Mouse (Mus musculus) embryonic facial prominence, embryonic 12.5 days (tissue): Measurements from ENCODE around the gene Etnk1. TPM values are rescaled to one million over a fixed set of nuclear protein-coding genes. Genes with fewer than 3 reads are reported as not detected.
"Not testable (repeated sequence)": the region's sequence is repeated elsewhere in the genome, so short reads cannot be mapped to it uniquely, and the experiment has no call there.

Experiments used
- ATAC-seq: fragments of 200-750 bp; cut with Nextera tagmentation; 2 replicates; pipeline ENCODE4 v1.8.0; 2017; ENCODE audit not compliant: insufficient number of reproducible peaks, insufficient read depth, low FRiP score, low TSS enrichment
- H3K27ac ChIP-seq: fragments of 300-500 bp; sonication (generic); 2 replicates; pipeline ENCODE4 v1.5.1; 2016; ENCODE audit warnings: mild to moderate bottlenecking
- H3K27me3 ChIP-seq: fragments of 300-500 bp; sonication (generic); 2 replicates; pipeline ENCODE4 v1.6.1; 2016; ENCODE audit warnings: mild to moderate bottlenecking, moderate library complexity
- H3K36me3 ChIP-seq: fragments of 300-500 bp; sonication (generic); 2 replicates; pipeline ENCODE4 v1.6.1; 2016; ENCODE audit warnings: mild to moderate bottlenecking
- H3K4me1 ChIP-seq: fragments of 300-500 bp; sonication (generic); 2 replicates; pipeline ENCODE4 v1.6.1; 2016
- H3K4me2 ChIP-seq: fragments of 300-500 bp; sonication (generic); replicated peaks from 2 replicates; pipeline ENCODE4 v1.6.1; 2016; ENCODE audit warnings: mild to moderate bottlenecking, moderate library complexity
- H3K4me3 ChIP-seq: fragments of 300-500 bp; sonication (generic); 2 replicates; pipeline ENCODE4 v1.5.1; 2016; ENCODE audit warnings: mild to moderate bottlenecking
- H3K9ac ChIP-seq: fragments of 300-500 bp; sonication (generic); 2 replicates; pipeline ENCODE4 v1.6.1; 2016; ENCODE audit warnings: mild to moderate bottlenecking, moderate library complexity
- H3K9me3 ChIP-seq: fragments of 300-500 bp; sonication (generic); 2 replicates; pipeline ENCODE4 v1.6.1; 2016; ENCODE audit warnings: mild to moderate bottlenecking, moderate library complexity
- WGBS: fragments of 180-500 bp; shearing (Covaris S2); methylation state at CpG from one replicate; pipeline ENCODE4 v1.1.7; 2016; 5-methylcytosine and 5-hydroxymethylcytosine counted together
- polyA plus RNA-seq: library from polyadenylated mRNA; unstranded; fragments of >200 nt; fragmentation: Nextera tagmentation; extraction: Ambion mirVana; gene quantifications from 2 replicates; pipeline ENCODE4 v1.2.1, GENCODE M21; 2016

The Etnk1 gene
- polyA plus RNA-seq, 1 experiment from 2014 or later = 30.7 TPM

DNA sequence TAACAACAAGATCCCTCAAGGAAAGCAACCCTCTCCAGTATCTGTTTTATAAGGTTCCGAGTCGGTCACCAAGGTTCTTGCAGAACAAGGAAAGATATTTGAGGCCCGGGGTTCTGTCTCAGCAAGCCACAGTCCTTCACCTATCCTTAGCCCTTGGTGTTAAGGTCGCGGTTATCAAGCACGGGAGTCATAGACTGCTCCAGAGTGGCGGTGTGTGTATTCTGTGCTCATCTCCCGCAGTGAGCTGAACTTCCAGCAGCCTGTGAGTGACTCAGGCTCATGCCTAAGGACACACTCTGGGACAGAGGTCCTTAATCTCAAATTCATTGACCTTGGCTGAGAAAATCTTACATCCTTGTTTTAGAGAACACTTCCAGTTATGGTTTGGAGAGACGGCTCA lies 26.1 kb upstream of the Etnk1 start:
- no peak overlapping the region for H3K9ac ChIP-seq
- H3K4me2 ChIP-seq = no peak overlapping the region
- no peak for ATAC-seq
- H3K4me1 ChIP-seq = peaks cover 7% of the 10 kb centered on the region; the same call in 1 of the 2 replicates
- no peaks in the 10 kb centered on the region for H3K9me3 ChIP-seq
- H3K27ac ChIP-seq = no peak overlapping the region
- H3K27me3 ChIP-seq = no peaks in the 10 kb centered on the region
- H3K4me3 ChIP-seq = no peak overlapping the region
- 90% methylated on average over 9 of the region's 9 CpGs for WGBS
- H3K36me3 ChIP-seq = no peaks in the 10 kb centered on the region

DNA sequence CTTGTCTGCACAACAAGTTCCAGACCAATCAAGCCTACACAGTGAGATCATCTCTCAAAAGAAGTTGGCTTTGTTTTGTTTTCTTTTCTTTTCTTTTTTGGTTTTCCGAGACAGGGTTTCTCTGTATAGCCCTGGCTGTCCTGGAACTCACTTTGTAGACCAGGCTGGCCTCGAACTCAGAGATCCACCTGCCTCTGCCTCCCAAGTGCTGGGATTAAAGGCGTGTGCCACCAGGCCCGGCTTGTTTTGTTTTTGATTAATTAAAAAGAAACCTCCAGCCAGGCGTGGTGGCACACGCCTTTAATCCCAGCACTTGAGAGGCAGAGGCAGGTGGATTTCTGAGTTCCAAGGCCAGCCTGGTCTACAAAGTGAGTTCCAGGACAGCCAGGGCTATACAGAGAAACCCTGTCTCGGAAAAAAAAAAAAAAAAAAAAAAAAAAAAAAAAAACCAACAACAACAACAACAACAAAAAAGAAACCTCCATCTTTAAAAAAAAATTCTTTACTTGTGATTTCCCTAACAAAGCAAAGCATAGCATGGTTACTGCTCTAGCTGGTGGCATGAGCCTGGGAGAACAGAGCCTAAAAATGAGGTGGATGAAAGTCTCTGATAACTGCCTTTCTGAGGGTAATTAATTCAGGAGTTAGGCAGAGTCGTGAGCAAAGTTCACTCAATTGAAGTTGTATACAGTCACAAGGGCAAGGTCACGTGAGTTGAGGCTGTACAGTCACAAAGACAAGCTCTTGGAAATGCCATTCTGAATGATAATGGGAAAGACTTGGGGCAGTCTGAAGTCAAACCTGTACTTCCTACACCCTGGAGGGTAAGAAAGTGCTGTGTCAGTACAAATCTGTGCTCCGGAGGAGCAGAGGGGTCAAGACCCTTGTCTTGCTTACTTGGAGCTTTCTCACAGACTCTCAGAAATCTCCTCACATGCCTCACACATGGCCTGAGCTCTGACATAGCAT lies 25.1 kb upstream of the Etnk1 start:
- not testable (repeated sequence) for H3K27me3 ChIP-seq, H3K36me3 ChIP-seq, H3K9ac ChIP-seq, H3K4me2 ChIP-seq, ATAC-seq, H3K4me1 ChIP-seq, H3K4me3 ChIP-seq, H3K9me3 ChIP-seq, H3K27ac ChIP-seq
- 65% methylated on average over 9 of the region's 10 CpGs for WGBS

DNA sequence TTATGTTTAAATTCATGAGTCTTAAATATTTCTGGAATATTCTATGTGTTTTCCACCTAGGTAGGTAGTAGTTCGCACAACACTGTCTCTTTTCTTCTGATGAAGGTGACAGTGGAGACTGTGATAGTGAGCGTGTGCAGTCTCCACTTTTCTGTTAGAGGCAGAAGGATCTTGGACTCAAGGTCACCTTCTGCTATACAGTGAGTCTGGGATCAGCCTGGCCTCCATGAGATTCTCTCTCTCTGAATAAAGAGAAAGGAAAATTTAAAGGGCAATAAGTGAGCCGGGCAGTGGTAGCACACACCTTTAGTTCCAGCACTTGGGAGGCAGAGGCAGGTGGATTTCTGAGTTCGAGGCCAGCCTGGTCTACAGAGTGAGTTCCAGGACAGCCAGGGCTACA lies 24.2 kb upstream of the Etnk1 start:
- H3K27me3 ChIP-seq = no peaks in the 10 kb centered on the region
- H3K27ac ChIP-seq = no peak overlapping the region
- H3K4me3 ChIP-seq = no peak overlapping the region
- no peaks in the 10 kb centered on the region for H3K9me3 ChIP-seq
- ATAC-seq = no peak
- H3K4me1 ChIP-seq = peaks cover 7% of the 10 kb centered on the region; the same call in 1 of the 2 replicates
- H3K36me3 ChIP-seq = no peaks in the 10 kb centered on the region
- WGBS = 96% methylated on average over 4 of the region's 4 CpGs
- H3K4me2 ChIP-seq = no peak overlapping the region
- no peak overlapping the region for H3K9ac ChIP-seq

DNA sequence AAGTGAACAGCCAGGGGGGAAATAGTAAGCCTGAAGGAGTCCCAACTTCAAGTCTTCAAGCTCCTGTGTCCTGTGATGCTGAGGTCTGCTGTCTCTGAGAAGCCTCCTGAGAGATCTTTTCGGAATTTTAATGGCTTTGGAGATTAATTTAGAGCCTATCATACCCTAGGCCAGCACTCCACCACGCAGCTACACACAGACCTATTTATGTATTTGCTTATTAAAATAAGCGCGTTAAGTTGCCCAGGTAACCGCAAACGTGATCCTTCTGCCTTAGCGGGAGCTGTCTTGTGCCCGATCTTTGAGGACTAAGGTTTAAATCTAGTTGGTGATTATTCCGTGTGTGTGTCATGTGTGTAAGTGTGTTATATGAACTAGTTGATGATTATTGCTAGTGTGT lies 23.7 kb upstream of the Etnk1 start:
- peak overlapping the region; percentile 51 for H3K4me2 ChIP-seq
- H3K9ac ChIP-seq = no peak overlapping the region
- H3K9me3 ChIP-seq = no peaks in the 10 kb centered on the region
- 83% methylated on average over 9 of the region's 9 CpGs for WGBS
- H3K4me1 ChIP-seq = peaks cover 7% of the 10 kb centered on the region; the same call in 1 of the 2 replicates
- no peak overlapping the region for H3K27ac ChIP-seq
- peak overlapping the region; percentile 34; the same call in 1 of the 2 replicates for H3K4me3 ChIP-seq
- H3K27me3 ChIP-seq = no peaks in the 10 kb centered on the region
- ATAC-seq = no peak
- no peaks in the 10 kb centered on the region for H3K36me3 ChIP-seq

DNA sequence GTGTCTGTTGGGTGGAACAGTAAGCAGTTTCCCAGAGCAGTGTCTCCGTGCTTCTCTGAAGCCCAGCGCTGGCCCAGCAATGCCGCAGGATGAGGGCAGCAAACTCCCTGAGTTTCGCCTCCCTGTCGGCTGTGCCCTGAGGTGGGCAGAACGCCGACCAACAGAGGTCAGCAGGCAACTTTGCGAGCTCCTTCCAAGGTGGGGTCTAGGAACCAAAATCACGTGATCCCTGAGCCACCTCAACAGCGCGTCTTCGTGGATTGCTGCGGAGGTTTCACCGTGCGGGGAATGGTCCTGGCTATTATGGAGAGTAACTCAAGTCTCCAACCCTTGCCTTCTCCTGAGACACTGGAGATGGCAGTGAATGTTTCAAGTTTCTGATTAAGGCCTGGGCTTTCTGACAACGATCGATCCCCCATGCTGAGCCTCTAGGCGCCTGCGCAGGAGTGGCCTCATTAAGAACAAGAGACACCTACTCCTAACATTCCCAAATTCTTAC lies 23.2 kb upstream of the Etnk1 start:
- Histone ChIP-seq H3K4me1 (peaks cover 8% of the 10 kb centered on the region; the same call in 1 of the 2 replicates), H3K9me3 (no peaks in the 10 kb centered on the region), H3K9ac (no peak overlapping the region; the same call in 1 of the 2 replicates), H3K36me3 (no peaks in the 10 kb centered on the region), H3K4me2 (peak overlapping the region; percentile 51), H3K27ac (no peak overlapping the region), H3K4me3 (peak overlapping the region; percentile 34), H3K27me3 (no peaks in the 10 kb centered on the region)
- 14% methylated on average over 19 of the region's 19 CpGs for WGBS
- ATAC-seq = no peak

DNA sequence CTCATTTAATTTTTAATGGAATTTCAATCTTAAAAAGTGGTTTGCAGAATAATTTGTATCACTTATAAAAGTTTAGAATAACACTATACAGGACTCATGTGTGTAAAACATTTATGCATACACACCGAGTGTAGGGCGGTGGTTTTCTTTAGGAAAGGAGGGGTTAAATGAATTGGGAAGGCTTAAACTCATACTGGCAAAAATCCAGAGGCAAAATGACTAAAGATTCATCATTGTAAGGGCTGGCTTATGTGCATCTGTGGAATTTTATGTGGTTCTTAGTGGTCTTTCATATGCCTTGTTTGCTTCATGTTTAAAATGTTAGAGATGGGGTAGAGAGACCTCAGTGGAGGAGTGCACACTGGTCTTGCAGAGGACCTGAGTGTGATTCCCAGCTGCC lies 22.5 kb upstream of the Etnk1 start:
- no peak overlapping the region for H3K4me2 ChIP-seq
- H3K4me1 ChIP-seq = peaks cover 10% of the 10 kb centered on the region; the same call in 1 of the 2 replicates
- WGBS = 78% methylated on average over 2 of the region's 2 CpGs

DNA sequence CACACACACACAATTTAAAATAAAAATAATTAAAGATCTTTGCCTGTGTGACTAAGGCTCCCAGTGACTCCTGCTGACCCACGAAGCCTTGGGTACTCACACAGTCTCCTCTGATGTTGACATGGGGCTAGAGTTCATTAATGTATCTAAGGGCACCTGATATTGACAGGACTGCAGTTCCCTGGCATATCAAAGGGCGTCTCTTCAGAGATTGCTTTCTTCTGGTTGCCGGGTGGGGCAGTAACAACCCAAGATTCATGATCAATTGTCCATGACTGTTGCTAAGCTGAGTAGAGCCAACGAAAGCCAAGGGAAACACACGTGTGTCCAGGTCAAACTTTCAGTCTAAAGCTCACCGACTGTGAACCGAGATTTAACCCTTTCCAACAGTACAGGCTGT lies 22.0 kb upstream of the Etnk1 start:
- ATAC-seq = no peak
- H3K9ac ChIP-seq = no peak overlapping the region
- H3K27ac ChIP-seq = no peak overlapping the region
- H3K4me1 ChIP-seq = peaks cover 15% of the 10 kb centered on the region; the same call in 1 of the 2 replicates
- H3K36me3 ChIP-seq = no peaks in the 10 kb centered on the region
- no peak overlapping the region for H3K4me2 ChIP-seq
- H3K4me3 ChIP-seq = no peak overlapping the region
- no peaks in the 10 kb centered on the region for H3K9me3 ChIP-seq
- no peaks in the 10 kb centered on the region for H3K27me3 ChIP-seq
- 66% methylated on average over 7 of the region's 7 CpGs for WGBS

More for the DNA sequence above, 22.5 kb upstream of the Etnk1 start:
- no peak overlapping the region for H3K27ac ChIP-seq
- ATAC-seq = no peak
- no peak overlapping the region for H3K9ac ChIP-seq
- H3K4me3 ChIP-seq = no peak overlapping the region
- no peaks in the 10 kb centered on the region for H3K9me3 ChIP-seq
- H3K27me3 ChIP-seq = no peaks in the 10 kb centered on the region
- no peaks in the 10 kb centered on the region for H3K36me3 ChIP-seq

DNA sequence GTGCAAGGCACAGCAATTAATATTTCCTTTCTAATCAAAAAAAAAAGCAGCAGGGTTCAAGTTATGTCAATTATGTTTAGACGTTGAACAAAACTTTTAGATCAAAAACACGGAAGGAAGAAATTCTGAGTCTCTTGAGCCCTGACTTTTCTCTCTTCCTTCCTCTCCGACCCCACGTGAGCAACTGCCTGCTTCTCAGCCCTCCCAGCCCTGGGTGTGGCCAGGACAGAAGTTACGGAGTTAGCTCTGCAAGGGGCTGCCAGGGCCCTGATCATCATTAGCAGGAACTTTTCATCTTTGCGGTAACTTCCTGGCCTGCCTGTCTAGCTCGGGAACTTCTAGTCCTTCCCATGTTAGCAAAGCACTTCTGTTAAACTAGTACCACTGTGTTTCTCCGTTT lies 20.3 kb upstream of the Etnk1 start:
- Histone ChIP-seq H3K9me3 (no peaks in the 10 kb centered on the region), H3K36me3 (no peaks in the 10 kb centered on the region), H3K27me3 (no peaks in the 10 kb centered on the region), H3K4me1 (peaks cover 17% of the 10 kb centered on the region; the same call in 1 of the 2 replicates), H3K27ac (no peak overlapping the region), H3K4me3 (no peak overlapping the region), H3K9ac (no peak overlapping the region), H3K4me2 (no peak overlapping the region)
- 45% methylated on average over 8 of the region's 8 CpGs for WGBS
- ATAC-seq = no peak

DNA sequence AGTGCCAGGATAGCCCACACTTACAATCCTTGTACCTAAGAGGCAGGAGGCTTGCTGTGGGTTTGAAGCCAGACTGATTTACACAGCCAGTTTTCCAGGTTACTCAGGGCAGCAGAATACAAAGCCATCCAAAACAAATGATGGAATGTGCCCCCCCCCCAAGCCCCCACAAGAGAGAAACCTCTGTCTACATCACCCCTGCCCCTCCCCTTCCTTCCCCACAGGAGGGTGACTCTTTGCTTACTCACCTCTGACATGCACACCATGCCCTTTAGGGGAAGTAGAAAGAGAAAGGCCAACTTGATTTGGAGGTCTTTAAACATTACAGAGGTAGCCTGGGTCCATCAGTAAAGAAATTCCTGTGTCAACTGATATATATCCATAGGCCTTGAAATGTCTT lies 18.2 kb upstream of the Etnk1 start:
- Histone ChIP-seq H3K9ac (no peak overlapping the region), H3K4me2 (no peak overlapping the region), H3K27ac (no peak overlapping the region), H3K27me3 (no peaks in the 10 kb centered on the region), H3K36me3 (no peaks in the 10 kb centered on the region), H3K4me1 (peaks cover 22% of the 10 kb centered on the region), H3K9me3 (no peaks in the 10 kb centered on the region), H3K4me3 (no peak overlapping the region)
- ATAC-seq = no peak

DNA sequence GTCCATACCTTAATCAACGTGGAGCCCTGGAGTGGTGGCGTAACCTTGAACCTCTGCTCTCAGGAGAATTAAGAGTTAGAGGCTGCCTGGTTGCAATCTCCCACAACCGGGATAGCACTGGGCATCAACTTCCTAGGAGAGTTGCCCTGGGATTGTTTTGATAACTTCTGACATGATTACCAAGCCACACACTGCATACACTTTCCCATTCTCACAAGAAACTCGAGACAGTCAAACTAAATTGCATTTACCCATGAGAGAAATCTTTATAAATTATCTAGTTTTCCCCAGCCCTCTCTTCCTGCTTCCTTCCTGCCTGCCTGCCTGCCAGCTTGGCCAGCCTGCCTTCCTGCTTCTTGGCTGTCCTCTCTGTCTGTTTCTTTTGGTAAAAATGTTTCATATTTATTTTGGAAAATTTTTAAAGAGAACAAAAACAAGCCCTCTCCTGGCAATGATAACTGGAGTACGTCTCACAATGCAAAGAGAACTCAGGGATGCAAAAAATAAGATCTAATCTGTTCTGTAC lies 17.2 kb upstream of the Etnk1 start:
- ATAC-seq = no peak
- no peak overlapping the region for H3K9ac ChIP-seq
- 36% methylated on average over 5 of the region's 5 CpGs for WGBS
- H3K4me1 ChIP-seq = peaks cover 28% of the 10 kb centered on the region
- no peak overlapping the region for H3K4me2 ChIP-seq
- H3K9me3 ChIP-seq = no peaks in the 10 kb centered on the region
- no peak overlapping the region for H3K4me3 ChIP-seq
- no peaks in the 10 kb centered on the region for H3K27me3 ChIP-seq
- no peaks in the 10 kb centered on the region for H3K36me3 ChIP-seq
- no peak overlapping the region for H3K27ac ChIP-seq

DNA sequence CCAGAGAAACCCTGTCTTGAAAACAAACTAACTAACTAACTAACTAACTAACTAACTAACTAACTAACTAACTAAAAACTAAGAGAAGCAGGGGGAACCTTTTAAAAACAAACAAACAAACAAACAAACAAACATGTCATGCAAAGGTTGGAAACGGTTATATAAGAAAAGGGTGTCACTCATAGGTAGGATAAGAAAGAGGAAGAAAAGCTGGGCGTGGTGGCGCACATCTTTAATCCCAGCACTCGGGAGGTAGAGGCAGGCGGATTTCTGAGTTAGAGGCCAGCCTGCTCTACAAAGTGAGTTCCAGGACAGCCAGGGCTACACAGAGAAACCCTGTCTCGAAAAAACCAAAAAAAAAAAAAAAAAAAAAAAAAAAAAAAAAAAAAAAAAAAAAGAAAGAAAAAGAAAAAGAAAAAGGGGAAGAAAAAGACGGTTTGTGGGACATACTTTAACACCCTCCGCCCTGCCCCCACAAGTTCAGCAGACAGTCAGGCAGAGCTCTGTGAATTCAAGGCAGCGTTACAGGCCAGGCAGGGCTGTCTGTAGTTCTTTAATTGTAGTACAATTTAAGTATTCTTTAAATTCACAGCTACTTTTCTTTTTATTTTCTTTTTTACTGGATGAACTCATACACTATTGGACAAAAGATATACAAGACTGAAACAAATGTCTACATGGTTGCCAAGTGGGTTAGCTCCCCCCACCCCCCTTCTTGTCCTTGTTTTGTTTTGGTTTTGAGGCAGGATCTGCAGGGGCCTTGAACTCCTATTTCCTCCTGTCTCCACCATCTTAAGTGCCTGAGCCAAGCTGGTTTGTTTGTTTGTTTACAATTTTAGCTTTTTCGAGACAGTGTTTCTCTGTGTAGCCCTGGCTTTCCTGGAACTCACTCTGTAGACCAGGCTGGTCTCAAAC lies 15.7 kb upstream of the Etnk1 start:
- H3K27ac ChIP-seq, H3K9me3 ChIP-seq, H3K4me3 ChIP-seq, H3K9ac ChIP-seq, H3K36me3 ChIP-seq, H3K4me2 ChIP-seq, H3K27me3 ChIP-seq, ATAC-seq: not testable (repeated sequence)
- peaks cover 36% of the 10 kb centered on the region for H3K4me1 ChIP-seq
- 73% methylated on average over 10 of the region's 10 CpGs for WGBS
